Mouse (Mus musculus) adrenal gland, adult 2 months (tissue): ENCODE data around the gene Pdgfb. TPM values are rescaled to one million over a fixed set of nuclear protein-coding genes. Genes with fewer than 3 reads are reported as not detected.

Experiments
- DNase-seq: peaks from one replicate; pipeline ENCODE4 v3.0.0; 2021
- polyA plus RNA-seq: library from polyadenylated mRNA; depleted of rRNA; stranded (reverse); fragments of >200 nt; gene quantifications from 2 replicates; pipeline ENCODE4 v1.2.3, GENCODE M21; 2012
- total RNA-seq, 2 experiments: library from RNA; stranded (reverse); gene quantifications; 2 replicates each; pipeline ENCODE4 v1.2.3; 2021

The Pdgfb gene
- total and polyA plus RNA-seq, 3 experiments = 30.3 to 63.8 (median 54.0) TPM

DNA sequence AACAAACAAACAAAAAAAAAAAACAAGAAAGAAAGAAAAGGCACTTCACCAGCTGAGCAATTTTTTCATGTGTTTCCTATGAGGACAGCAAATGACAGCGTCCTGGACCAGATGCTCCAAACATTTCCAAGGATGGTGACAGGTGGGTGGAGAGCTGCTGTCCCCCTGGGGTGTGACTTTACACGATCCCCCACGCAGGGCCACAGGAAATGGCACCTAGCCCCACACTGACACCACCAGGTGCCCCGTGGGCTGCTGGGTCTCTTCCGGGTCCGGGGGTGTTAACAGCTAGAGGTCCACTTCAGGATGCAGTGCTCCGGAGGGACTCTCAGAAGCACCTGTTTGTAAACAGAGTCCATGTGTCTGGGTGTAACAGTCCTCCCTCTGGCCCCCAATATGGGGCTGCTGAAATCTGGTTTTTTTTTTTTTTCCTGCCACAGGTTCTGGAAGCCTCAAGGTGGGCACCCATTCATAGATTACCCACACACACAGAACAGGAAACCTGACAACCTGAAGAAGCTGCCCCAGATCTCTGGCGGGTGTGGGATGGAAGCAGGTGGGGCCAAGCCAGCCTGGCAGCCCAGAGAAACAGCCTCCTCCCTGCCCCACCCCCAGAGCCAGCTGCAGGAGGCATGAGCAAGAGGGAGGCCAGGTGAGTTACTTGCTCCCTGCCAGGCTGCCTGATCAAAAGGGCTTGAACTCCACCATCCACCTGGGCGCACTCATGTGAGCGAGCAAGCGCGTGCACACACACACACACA, 5.2 kb downstream of the Pdgfb start:
- no peak for DNase-seq

DNA sequence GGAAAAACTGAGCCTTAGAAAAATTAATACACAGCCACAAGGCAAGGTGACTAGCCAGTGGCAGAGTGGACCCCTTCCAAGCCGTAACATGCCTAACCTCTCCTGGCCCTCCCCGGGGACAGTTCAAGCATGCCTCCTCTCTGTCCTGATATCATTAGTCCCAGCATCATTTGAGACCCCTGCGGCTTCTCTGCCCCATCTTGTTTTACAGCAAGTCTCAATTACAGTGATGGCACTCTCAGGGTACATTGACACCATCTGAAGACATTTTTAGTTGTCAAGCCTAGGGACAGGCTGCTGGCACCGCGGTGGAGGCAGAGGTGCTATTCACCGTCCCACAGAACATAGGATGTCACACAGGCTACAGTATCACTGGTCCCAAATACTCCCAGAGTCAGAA, 6.3 kb downstream of the Pdgfb start:
- DNase-seq = no peak

DNA sequence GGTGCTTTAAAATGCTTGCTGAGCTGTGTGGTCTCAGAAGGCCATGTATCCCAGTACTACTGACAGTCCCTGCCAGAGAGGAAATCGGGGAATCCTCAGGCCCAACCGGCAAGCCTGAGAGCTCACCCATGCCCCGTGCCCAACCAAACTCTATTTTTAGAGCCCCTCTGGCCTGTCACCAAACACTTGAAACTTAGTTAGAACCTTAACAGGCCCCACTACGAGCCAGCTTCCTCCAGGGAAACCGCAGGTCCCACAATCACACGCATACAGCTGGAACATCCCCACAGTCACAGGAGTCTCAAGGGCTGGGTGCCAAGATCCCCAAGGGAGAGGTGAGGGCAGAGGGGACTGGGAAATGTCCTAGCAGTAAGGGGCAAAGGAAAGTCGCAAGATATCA, 8.6 kb downstream of the Pdgfb start:
- DNase-seq = no peak

DNA sequence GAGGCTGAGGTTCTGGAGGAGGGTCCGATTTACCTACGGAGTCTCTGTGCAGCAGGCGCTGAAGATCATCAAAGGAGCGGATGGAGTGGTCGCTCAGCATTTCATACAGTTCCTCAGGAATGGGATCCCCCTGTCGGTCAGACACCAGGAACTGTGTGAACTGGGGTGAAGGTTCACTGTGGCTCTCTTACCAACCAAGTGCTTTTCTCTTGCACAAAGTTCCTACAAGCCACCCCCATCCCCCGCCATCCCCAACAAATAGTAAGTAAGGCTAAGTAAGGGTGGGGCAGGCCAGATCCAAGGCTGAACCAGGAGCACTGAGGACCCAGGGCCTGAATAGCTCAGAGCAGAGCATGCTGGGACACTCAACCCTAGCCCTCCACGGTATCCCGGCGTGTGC, 9.3 kb downstream of the Pdgfb start:
- DNase-seq = no peak

DNA sequence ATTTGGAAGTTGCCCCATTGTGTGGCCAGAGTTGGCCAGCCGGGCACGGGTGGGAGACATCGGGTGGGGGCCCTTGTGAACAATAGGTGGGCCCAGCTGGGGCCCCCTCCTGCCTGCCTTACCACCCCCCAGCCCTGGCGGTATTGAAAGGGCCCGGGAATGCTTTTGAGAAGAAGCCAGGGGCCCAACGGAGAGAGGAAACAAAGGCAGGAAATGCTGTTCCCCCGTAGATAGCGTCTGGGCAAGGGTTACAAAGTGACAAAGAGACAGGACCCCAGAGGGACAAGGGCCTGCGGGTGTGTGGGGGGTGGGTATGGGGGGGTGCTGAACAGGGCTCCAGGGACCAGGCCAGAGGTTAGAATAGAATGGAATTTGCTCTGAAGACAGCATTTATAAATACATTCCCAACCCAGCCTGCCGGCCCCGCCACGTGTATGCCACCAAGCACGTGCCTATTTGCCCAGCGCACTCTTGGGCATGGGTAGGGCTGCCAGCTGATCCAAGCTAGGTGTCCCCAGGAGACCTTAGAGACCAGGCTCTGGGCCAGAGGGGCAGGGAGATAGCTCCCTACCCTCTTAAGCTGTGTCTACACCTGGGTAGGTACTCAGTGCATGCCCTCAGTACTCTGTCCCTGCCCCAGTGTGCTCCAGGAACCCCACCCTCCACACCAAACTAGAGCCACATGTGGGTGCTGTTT, 10.0 kb downstream of the Pdgfb start:
- no peak for DNase-seq

DNA sequence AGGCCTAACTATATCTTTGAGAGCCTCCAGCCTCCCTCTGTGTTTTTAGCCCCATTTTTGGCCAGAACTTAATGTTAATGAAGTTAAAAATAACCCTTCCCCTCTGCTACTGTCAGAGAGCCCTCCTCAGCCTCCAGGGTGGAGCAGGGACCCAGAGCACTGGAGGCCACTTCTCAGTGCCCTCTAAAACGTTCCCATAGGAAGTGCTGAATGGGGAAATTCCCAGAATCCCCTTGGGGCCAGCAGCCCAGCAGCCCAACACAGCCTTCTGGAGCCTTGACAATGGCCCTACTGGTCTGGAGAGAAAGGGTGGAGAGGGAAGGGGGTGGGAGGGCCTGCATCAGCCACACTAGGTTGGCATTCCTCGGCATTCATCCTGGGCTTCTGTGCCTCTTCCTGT, 11.2 kb downstream of the Pdgfb start:
- no peak for DNase-seq

DNA sequence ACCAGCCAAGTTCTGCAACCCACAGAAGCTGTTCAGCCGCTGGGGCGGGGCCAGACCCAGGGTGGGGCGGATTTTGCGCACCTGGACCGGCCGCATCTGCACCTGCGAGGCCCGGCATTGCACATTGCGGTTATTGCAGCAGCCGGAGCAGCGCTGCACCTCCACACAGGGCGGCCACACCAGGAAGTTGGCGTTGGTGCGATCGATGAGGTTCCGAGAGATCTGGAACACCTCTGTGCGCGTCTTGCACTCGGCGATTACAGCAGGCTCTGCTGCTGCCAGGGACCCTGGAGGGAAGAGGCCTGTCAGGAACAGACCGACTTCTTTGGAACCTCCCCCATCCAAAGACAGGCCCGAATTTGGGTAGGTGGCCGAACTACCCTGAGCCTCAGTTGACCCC, 13.2 kb downstream of the Pdgfb start:
- DNase-seq = no peak

DNA sequence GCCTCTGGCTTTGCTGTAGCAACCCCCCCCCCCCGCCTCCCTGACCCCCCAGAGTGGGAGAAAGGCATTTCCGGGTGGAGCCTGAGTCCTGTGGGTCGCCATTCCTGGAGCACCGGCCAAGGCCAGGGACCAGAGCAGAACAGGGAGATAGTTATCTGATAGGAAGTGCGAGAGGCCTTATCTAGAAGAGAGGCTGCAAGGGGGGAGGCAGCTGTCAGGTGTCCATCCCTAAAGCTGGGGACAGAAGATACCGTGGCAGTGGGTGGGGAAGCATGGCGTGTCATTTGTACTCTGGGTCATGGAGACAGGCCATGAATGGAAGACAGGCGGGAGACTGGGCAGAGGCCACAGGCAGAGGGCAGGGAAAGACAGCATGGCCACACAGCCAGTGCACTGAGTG, 14.1 kb downstream of the Pdgfb start:
- DNase-seq = peak; percentile 68

DNA sequence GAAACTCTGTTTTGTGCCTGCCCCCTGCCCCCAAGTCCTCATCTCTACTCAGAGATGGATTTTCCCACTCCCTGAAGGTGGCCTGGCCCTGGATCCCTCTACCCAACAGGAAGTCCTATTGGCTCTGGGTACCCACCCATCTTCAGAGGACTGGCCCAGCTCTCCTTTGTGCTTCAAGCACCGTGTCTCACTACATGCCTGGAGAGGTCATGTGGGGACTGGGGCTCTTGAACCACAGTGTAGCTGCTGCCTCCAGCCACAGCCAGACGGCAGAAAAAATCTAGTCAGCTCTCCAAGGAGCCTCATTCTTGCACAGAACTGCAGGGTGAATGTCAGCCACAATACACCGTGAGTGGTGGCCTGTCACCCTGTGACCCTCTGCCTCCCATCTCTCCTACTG, 16.8 kb downstream of the Pdgfb start:
- no peak for DNase-seq

DNA sequence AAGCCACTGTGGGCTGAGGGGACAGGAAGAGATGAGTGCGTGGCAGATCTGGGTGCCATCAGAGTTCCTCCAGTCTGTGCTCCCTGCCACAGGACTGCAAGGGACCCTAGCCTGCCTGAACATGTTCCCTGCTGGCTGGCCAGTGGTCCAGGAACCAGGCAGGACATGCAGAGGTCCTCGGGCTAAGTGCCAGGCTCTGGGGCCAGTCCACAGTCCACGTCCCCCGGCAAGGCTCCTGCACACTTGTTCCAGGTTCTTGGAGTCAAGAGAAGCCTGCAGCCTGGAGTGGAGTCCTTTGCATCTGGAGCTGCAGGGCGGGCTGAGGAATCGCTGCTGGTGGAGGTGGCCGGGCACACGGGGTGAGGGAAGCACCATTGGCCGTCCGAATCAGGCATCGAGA, 18.0 kb downstream of the Pdgfb start:
- DNase-seq = no peak

DNA sequence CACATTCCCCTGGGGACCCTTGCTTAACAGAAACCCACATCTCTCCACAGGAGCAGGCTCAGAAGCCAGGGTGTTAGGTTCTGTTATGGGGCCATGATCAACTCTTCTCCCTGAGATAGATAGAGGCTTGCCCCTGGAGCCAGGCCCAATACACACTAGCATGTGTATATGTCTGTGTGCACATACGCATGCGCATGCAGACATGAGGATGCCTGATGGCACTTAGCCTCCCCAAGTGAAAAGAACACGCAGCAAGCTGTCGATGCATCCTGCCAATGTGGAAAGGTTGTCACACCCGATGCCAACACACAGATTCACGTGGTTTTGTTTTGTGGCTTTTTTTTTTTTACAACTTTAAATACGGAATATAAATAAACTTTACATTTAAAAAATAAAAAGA, 19.2 kb downstream of the Pdgfb start:
- DNase-seq = no peak

DNA sequence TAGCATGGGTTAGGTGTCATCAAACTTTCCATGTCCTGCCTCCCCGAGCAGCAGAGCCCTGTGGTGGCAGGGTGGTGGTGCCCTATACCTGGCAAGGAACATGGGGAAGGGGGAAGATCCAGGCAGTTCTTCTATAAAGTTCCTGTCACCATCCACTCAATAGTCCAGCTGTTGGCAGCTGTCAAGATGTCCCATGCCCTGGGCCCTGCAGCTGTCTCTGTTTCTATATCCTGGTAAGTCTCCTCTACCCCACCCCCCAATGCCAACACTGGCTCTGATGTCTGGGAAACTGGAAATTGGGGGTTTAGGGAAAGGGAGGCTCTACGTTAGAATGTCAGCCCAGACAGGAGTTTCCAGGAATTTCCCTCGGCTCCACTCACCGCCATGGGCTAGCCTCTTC, 20.2 kb downstream of the Pdgfb start:
- DNase-seq = no peak

DNA sequence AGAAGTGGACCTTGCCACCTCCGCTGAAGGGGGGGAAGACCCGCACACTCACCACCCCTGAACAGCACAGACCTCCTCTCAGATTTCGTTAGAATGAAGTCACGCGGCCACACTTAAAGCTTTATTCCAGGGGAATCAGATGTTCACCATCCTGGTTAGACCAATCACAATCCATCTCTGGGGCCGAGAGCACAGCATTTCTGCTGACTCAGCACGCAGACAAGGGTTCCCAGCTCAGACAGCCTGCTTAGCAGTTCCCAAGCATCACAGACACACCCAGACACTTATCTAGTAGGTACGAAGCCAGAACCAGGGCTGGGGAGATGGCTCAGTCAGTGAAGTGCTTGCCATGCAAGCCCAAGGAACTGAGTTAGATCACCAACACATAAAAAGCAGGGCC, 28.6 kb downstream of the Pdgfb start:
- no peak for DNase-seq

DNA sequence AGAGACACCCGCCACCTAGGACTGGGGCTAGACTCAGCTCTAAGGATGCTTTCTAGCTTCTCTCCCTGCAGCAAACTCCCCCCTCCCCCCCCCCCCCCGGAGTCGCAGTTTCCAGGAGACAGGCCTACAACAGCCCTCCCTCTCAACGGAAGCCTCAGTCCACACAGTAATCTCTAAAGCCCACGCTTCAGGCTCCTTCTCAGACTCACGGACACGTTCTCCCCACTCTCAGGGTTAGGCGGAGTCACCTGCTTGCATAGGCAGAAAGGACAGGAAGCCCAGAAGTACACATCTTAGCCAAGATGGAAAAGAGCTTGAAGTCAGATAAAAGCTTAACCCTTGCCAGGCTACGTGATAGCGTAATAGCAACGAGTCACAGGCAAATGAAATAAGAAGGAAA, 29.3 kb downstream of the Pdgfb start:
- no peak for DNase-seq

DNA sequence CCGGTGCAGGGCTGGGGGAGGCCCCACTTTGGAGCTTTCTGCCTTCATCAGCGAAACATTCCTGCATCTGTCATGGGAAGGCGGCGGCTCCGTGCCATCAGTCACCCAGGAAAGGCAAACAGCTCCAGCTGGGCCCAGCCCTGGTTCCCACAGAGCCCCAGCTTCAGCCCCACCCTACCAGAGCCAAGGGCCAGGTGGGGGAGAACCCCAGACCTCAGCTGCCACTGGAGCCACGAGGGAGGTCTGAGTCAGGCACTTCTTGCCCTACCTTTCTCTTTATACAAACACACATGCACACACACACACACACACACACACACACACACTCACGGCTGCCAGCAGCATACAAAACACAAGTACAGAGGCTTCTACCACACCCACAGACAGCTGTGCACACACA, 30.6 kb downstream of the Pdgfb start:
- no peak for DNase-seq

DNA sequence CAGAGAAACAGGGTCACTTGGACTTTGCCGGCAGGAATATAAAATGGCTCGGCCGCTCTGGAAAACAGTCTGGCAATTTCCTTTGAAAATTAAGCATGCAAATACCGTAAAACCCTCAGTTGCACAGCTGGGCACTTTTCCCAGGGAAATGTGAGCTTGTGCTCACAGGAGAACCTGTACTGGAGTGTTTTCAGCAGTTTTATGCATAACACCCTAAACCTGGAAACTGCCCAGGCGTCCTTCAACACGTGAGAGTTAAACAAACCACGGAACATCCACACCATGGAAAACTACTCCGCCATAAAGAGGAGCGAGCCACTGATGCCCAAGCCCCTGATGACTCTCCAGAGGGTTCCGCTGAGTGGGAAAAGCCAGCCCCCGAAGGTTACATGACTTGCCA, 34.1 kb downstream of the Pdgfb start:
- DNase-seq = no peak

DNA sequence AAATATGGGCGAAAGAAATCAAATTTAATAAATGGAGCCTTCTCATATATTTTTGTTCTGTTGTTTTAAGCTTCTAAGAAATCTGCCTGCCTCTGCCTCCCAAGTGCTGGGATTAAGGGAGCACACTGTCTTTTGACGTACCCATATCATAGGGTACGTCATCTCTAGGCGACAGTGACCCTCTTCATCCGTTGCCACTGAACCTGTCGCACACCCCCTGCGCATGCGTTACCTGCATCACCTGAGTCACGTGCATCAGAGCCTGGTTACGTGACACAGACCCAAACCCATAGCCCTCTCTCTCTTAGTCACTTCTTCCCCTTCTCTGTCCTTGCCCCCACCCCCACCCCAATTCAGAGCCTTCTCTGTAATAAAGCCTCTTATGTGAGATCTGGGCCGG, 42.6 kb downstream of the Pdgfb start:
- DNase-seq = no peak

DNA sequence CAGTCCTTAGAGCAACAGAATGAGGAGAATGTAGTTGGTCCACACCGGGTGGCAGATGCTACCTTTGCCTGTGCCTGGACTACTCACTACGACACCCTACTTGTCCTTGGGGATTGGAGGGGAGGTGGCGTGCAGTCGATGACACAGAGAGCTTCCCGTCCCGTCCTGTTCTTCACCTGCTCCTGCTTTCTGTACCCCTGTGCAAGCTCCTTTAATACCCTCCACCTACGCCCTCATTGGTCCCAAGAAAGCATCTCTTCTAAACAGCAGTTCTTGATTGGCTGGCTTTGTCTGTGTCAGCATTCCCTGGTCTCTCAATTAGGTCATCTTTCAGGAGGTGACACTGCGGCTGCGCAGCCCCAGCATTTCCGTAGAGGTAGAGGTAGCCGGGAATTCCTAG, 43.8 kb downstream of the Pdgfb start, which contains the start of gene Cbx7:
Gene Cbx7 (minus strand): TSS at position 180 of the 400 bp plus-strand sequence.
- no peak for DNase-seq

DNA sequence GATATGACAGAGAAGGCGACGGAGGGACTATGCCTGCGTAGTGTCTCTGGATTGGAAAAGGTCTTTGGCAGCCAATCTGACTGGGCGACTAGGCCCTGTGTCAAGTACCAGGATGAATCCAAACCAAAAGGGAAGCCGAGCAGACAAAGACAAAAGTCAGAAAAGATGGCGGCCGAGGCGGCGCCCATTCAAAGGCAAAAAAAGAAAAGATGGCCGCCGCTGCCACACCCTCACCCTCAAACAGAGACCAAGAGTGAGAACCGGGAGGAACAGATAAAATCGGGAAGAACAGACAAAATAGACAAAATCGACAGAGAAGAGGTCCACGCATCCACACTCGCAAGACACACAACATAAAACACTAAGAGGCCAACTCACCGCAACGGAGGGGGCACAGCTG, 44.3 kb downstream of the Pdgfb start:
- DNase-seq = no peak

DNA sequence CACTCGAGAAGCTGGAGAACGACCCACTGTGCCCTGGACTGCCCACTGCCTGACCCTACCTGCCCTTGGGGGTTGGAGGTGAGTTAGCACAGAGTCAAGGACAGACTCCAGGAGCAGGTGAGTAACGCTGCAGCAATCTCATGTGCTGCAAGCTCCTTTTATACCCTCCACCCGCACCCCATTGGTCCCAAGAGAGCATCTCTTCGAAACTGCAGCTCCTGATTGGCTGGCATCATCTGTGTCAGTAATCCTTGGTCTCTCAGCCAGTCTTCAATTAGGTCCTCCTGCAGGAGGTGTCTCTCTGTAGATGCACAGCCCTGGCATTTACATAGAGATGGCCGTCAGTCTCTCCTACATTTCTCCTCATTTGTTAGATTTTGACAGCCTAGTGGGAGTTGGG, 47.4 kb downstream of the Pdgfb start:
- no peak for DNase-seq

DNA sequence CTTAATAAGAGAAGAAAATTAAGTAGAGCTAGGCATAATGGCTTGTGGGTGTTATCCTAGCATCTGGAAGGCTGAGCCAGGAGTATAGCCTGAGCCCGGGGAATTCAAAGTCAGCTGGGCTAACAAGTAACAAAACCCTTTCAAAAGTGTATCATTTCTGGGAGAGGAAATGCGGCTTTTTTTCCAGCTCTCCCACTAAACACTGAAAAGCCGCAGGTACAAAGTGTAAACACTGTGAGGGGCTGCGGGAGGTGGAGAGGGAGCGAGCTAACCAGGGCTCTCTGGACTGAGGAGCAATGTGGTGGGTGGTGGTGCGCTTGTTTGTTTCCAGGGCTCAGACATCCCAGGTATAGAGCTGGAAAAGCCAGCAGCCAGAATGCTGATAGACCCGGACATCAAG, 50.4 kb downstream of the Pdgfb start:
- no peak for DNase-seq

DNA sequence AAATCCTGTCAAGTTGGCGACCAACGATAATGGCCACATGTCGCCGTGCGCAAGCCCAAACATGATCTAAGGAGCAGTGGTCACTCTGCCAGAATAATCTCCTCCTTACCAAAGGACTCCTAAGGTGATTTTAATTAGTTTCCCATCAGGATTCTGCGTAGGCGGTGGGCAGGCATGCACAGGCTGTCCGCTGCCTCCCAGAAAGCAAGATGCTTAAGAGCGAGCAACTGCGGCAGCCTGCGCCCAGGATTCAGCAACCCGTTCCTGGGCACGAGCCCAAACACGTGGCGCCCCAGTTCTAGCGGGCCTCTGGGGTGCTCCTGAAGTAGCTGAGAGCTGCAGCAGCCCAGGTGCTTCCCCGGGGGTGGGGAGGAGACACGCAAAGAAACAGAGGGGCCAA, 52.1 kb downstream of the Pdgfb start:
- no peak for DNase-seq

DNA sequence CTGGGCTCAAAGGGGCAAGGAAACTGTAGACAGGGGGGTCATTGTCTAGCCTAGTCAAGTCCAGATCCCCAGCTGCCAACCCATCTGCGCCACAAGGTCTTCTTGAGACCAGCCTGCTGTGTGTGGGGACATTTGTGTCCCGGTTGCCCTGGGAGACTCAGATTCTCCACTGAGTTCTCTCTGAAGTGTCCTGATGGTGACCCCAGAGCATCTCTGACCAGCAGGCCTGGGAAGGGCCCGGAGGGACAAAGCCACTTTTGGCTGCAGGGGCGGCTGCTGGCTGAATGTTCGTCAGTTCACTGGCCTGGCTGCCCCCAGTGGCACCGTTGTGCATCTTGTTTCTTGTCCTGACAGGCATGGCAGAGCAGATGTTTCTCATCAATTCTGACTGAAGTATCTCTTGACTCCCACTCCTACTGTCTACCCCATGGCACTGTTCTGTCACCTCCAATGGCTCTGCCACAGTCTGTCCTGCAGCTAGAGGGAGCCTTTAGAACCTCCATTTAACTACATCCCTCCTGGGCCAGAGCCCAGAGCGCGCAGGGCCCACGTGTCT, 53.3 kb downstream of the Pdgfb start:
- no peak for DNase-seq

DNA sequence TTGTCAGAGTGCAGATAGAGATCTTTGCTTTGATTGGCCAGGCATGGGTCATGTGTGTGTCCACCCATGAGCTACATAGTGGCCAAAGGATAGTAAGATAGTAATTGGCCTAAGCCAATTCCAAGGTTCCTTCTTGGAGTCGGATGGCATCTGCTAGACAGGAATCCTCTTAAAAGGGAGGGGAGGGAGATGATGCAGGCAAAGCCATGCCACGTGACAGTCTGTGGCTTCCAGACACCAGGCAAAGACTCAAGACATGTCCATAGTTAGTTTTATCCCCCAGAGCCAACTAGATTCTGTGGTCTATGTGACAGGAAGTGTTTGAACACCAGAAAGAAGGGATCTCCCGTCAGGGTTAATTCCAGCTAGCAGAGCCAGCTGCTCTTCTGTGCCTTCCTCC, 56.4 kb downstream of the Pdgfb start:
- DNase-seq = no peak
